Mouse (Mus musculus) kidney, adult 2 months (tissue): ENCODE data around the gene Slc24a2. TPM values are rescaled to one million over a fixed set of nuclear protein-coding genes. Genes with fewer than 3 reads are reported as not detected.

Source experiments
- DNase-seq: peaks from one replicate; pipeline ENCODE4 v3.0.0; 2021
- H3K27ac ChIP-seq: fragments of 200-500 bp; 2 replicates; pipeline ENCODE4 v1.5.1; 2012; ENCODE audit warnings: low read depth, low read length, control low read depth, inconsistent platforms; ENCODE audit not compliant: insufficient read depth
- H3K27me3 ChIP-seq: fragments of 200-500 bp; replicated peaks from 2 replicates; pipeline ENCODE4 v1.6.1; 2012; ENCODE audit warnings: mild to moderate bottlenecking, moderate library complexity, low read length, inconsistent platforms; ENCODE audit not compliant: control insufficient read depth, insufficient read depth
- H3K36me3 ChIP-seq: fragments of 200-500 bp; 2 replicates; pipeline ENCODE4 v1.6.1; 2012; ENCODE audit warnings: mild to moderate bottlenecking, moderate library complexity, low read length, inconsistent platforms; ENCODE audit not compliant: control insufficient read depth, insufficient read depth
- H3K4me1 ChIP-seq: fragments of 200-500 bp; 2 replicates; pipeline ENCODE4 v1.6.1; 2011; ENCODE audit warnings: low read length; ENCODE audit not compliant: control insufficient read depth, insufficient read depth
- H3K4me3 ChIP-seq: fragments of 200-500 bp; 2 replicates; pipeline ENCODE4 v1.5.1; 2011; ENCODE audit warnings: mild to moderate bottlenecking, low read depth, low read length, control low read depth; ENCODE audit not compliant: insufficient read depth
- CTCF ChIP-seq: fragments of 200-500 bp; conservative IDR thresholded peaks from 2 replicates; pipeline ENCODE4 v1.5.1; 2011; ENCODE audit warnings: low read depth, mild to moderate bottlenecking, control low read depth, low read length, moderate library complexity, mixed read lengths; ENCODE audit not compliant: insufficient read depth, insufficient read length
- POLR2A ChIP-seq: fragments of 200-500 bp; IDR thresholded peaks from one replicate; pipeline ENCODE4 v1.6.1; 2011; ENCODE audit warnings: low read depth, low read length, control low read depth
- WGBS: fragments of 180-500 bp; shearing (Covaris S2); methylation state at CpG from one replicate; pipeline ENCODE4 v1.1.7; 2018; 5-methylcytosine and 5-hydroxymethylcytosine counted together
- polyA plus RNA-seq: library from polyadenylated mRNA; depleted of rRNA; stranded (reverse); fragments of >200 nt; gene quantifications from 2 replicates; pipeline ENCODE4 v1.2.3, GENCODE M21; 2012

Slc24a2 gene
- polyA plus RNA-seq, 1 experiment: 0.06 TPM

- H3K36me3 ChIP-seq: no peaks in the 10 kb centered on the region
- no peaks in the 10 kb centered on the region for H3K27me3 ChIP-seq
- peak; percentile 40 for DNase-seq
- no peaks in the 10 kb centered on the region for H3K4me1 ChIP-seq
- no peak overlapping the region for H3K27ac ChIP-seq
- 43% methylated on average over 14 of the region's 14 CpGs for WGBS
- H3K4me3 ChIP-seq: no peak overlapping the region
- peak; percentile 66 for TF ChIP-seq CTCF
- no peak for TF ChIP-seq POLR2A
Measured at GRCm38 (mm10) chr4:86957576-86958411, 272.5 kb downstream of the Slc24a2 start.

DNA sequence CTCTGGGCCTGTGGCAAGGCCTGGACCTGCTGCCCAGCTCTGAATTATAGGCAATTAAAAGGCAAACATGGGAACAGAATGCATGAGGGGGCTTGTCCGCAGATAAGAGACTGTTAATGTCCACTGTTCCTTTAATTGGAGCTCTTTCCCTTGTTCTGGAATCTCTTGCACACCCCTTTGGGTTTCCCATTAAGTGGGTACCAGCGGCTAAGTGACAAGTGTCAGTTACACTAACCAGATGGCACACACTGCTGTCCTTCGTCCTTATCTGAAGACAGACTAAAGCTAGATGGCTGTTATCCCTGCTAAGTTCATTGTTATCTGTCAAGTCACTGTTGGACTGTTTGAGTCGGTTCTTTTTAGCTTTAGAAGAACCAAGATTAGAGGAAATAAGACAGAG, 274.8 kb downstream of the Slc24a2 start:
- no peak for TF ChIP-seq POLR2A
- TF ChIP-seq CTCF: no peak
- Histone ChIP-seq H3K27ac (no peak overlapping the region), H3K27me3 (no peaks in the 10 kb centered on the region), H3K36me3 (no peaks in the 10 kb centered on the region), H3K4me1 (no peaks in the 10 kb centered on the region), H3K4me3 (no peak overlapping the region)
- 83% methylated on average over 4 of the region's 4 CpGs for WGBS
- no peak for DNase-seq

GRCm38 (mm10) chr4:86953519-86953918, 276.8 kb downstream of the Slc24a2 start:
- no peak overlapping the region for H3K4me3 ChIP-seq
- no peaks in the 10 kb centered on the region for H3K4me1 ChIP-seq
- H3K36me3 ChIP-seq: no peaks in the 10 kb centered on the region
- H3K27me3 ChIP-seq: no peaks in the 10 kb centered on the region
- no peak overlapping the region for H3K27ac ChIP-seq
- DNase-seq: no peak
- WGBS: 54% methylated on average over 5 of the region's 5 CpGs
- TF ChIP-seq CTCF (0 out of 2 replicates have a peak, but pooled peaks have one; percentile 10), POLR2A (no peak)

DNA sequence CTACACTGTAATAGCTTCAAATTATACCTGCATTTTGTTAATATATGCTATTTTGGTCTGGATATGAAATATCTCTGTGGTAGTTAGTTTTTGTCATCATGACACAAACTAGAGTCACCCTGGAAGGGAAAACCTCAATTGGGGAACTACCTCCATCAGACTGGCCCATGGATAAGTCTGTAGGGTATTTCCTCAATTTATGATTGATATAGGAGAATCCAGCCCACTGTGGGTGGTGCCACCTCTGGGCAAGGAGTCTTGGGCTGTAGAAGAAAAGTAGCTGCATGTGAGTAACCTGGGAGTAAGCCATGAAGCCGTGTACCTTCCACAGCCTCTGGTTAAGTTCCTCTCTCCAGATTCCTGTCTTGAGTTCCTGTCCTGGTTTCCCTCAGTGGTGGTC, 281.5 kb downstream of the Slc24a2 start:
- no peak overlapping the region for H3K27ac ChIP-seq
- DNase-seq: no peak
- no peaks in the 10 kb centered on the region for H3K27me3 ChIP-seq
- H3K4me1 ChIP-seq: no peaks in the 10 kb centered on the region
- H3K36me3 ChIP-seq: no peaks in the 10 kb centered on the region
- no peak overlapping the region for H3K4me3 ChIP-seq
- WGBS: 96% methylated on average over 1 of the region's 1 CpGs
- TF ChIP-seq CTCF (no peak), POLR2A (no peak)

DNA sequence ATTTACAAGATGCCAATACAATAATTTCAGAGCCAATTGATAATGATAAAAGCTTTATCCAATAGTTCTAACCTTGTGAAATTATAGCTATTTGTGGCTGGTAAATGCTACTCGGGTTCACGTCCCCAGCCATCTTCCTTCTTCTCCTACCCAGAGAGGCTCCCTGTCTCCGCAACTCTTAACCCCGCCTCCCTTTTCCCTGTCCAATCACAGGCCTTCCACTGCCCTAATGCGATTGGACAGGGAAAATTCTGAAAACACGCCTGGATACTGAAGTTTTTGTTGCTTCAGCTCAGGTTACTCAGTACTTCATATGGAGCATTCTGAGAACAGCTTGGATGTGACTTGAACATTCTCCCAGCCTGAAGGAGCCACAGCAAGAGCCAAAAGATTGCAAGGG, 287.0 kb downstream of the Slc24a2 start:
- H3K36me3 ChIP-seq: no peaks in the 10 kb centered on the region
- no peak for TF ChIP-seq POLR2A
- no peak for TF ChIP-seq CTCF
- no peak overlapping the region for H3K27ac ChIP-seq
- DNase-seq: no peak
- WGBS: 70% methylated on average over 6 of the region's 6 CpGs
- H3K4me3 ChIP-seq: no peak overlapping the region
- H3K4me1 ChIP-seq: no peaks in the 10 kb centered on the region
- no peaks in the 10 kb centered on the region for H3K27me3 ChIP-seq

DNA sequence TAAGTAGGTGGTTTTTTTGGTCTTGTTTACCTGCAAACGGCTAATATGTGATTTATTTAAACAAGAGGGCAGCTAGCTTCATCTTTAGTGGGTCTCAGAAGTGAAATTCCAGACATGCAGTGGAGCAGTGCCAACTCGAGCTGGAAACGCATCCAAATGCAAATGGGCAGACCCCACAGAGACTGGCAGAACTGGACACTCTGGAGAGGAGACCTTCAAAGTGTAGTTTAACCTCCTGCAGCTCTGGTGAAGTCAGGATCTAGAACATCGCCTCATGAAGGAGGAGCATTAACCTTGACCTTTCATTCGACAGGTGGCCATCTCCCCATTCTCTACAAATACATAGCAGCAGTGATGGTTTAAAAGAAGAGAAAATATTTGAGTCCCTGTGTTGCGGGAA, 287.6 kb downstream of the Slc24a2 start:
- peak; percentile 13 for DNase-seq
- Histone ChIP-seq H3K36me3 (no peaks in the 10 kb centered on the region), H3K4me1 (no peaks in the 10 kb centered on the region), H3K27ac (no peak overlapping the region), H3K4me3 (no peak overlapping the region), H3K27me3 (no peaks in the 10 kb centered on the region)
- 47% methylated on average over 6 of the region's 6 CpGs for WGBS
- TF ChIP-seq POLR2A (no peak), CTCF (no peak)

DNA sequence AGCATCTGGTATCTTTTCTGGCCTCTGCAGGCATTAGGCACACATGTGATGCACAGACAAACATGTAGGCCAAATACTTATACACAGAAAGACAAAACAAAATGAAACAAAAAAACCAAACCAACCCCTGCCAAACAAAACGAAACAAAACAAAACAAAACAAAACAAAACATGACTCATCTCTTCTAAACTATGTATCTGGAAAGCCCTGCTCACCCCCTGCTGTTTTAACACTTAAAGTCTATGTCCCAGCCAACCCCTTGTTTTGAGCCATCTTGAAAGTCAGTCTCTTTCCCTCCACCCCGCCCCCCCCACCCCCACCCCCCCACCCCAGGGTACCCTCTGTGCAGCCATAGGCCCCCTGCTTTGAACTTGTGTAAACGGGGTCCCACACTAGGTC, 293.6 kb downstream of the Slc24a2 start:
- no peak for DNase-seq

GRCm38 (mm10) chr4:86936217-86936616, 294.1 kb downstream of the Slc24a2 start:
- Histone ChIP-seq H3K4me1 (no peaks in the 10 kb centered on the region), H3K27ac (no peak overlapping the region), H3K27me3 (no peaks in the 10 kb centered on the region), H3K4me3 (no peak overlapping the region), H3K36me3 (no peaks in the 10 kb centered on the region)
- TF ChIP-seq CTCF (no peak), POLR2A (no peak)
- DNase-seq: no peak
- 94% methylated on average over 9 of the region's 9 CpGs for WGBS

More for the DNA sequence above, 293.6 kb downstream of the Slc24a2 start:
- Histone ChIP-seq H3K27ac (no peak overlapping the region), H3K36me3 (no peaks in the 10 kb centered on the region), H3K4me3 (no peak overlapping the region), H3K4me1 (no peaks in the 10 kb centered on the region), H3K27me3 (no peaks in the 10 kb centered on the region)
- 72% methylated on average over 3 of the region's 3 CpGs for WGBS
- TF ChIP-seq POLR2A: no peak
- TF ChIP-seq CTCF: no peak
